Mouse (Mus musculus) thymus, postnatal 36 days (tissue): Measurements from ENCODE around the gene Rnf217.

ENCODE experiments used
- DNase-seq, 2 experiments: peaks; one replicate each; pipeline ENCODE4 v3.0.0; 2022; ENCODE audit warnings: mixed read lengths in 2 of 2

Gene Rnf217

DNA sequence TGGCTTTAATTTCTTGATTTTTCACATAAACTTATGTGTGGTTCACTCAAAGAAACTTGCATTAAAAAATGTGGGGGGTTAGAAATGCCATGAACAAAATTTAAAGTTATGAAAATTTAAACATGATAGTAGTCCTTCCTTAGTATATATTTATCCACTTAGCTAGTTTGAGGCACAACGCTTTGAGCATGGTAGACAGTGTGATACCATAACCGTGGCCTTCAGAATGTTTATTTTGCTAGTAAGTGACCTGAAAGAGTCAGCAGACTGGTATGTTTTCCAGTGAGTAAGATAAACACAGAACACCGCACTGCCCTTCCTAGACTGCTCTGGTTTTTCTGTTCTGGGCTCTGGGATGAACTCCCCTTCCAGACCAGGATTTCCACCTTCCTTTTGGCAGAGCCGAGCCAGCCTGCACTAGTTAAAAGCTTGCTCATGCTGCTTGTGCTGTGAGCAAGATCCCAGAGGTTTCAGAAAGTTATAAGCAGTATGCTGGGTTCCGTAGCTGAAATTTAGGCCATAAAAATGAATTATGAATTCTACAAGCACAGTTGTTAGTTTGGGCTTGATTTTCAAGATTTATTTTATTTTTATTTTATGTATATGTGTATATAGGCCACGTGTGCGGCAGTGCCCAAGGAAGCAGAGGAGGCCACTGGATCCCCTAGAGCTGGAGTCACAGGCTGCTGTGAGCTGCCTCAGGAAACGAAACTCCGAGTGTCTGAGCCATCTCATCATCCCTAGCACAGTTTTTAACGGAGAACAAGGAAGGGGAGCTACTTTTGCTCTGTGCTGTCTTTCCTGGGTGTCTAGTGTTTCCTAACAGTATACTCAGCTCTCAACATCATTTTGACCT lies 141.7 kb downstream of the Rnf217 start:
- DNase-seq, result no peak

DNA sequence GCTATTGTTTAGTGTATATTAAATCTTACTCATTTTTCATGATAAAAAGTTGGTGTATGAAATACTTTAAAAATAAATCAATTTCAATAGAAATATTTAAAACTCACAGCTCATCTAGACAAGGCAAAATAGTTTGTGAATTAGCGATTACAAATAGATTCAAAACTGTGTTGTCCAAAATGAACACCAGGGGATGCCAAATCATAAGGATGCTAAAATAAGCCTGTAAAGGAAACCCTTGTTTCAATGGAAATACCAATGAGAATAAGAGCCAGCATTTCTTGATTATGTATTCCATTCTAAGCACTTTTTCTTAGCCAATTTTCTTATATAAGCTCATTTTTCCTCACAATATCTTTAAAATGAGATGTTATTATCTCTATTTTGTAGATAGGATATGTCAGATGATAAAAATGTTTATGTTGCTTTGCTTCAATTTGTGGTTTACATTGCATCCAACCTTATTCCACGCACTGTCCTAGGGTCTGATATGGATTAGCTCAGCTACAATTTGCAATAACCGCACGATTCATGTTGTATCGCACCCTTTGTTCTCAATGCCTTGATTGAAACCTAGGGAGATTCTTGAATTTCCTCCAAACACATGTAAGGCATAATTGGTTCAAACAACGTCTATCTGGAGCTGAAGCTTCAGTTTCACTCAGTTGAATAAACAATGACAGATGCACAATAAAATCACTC lies 143.0 kb downstream of the Rnf217 start:
- DNase-seq, result no peak

DNA sequence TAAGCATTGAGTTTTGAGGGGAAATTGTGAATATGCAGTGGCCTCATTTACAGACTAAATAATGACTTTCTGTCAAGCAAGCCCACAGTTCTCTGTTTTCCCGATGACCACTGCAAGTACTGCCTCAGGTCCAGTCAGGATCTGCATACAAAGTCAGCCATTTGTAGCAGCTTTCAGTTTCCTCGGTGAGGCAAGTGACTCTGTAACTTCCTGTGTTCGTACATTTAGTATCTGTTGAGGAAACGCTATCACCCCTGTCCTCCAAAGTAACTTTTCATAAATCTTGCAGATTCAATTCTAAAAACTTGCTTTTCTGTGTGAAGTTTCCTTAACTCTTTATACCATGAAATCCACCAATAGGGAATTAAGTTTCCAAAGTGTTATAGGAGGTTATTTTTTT lies 143.6 kb downstream of the Rnf217 start:
- DNase-seq, result no peak

DNA sequence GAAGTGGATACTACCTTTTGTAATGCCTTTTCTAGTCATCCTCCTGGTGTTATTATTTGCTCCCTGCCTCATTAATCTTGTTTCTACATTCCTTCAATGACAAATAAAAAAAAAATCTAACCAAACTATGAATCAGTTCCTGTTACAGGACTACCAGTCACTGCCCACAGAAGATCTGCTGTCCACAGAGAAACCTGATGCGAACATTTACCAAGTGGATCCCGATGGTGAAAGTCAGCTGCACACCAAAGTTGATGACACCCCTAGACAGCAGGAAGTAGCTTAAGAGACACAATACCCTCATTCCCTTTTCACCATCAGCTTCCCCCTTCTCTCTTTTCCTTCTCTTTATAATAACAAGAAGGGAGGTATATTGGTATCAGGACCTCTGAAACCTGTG lies 145.9 kb downstream of the Rnf217 start:
- DNase-seq, result no peak

DNA sequence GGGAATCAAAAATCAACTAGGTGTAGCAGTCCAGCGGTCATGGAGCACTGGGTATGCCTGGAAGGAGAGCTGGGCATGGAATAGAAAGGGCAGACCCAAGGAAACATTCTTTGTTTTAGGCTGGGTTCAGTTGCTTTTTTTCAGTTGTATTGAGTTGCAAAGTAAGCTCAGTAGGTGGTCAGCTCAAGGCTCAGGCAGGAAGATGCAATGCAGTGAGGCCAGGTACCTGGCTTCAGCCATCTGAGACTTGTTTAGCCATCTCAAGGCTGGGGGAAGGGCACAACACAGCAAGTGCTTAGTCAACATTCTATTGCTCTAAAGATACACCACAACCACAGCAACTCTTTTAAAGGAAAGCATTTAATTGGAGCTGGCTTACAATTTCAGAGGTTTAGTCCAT lies 152.2 kb downstream of the Rnf217 start:
- DNase-seq, result no peak

DNA sequence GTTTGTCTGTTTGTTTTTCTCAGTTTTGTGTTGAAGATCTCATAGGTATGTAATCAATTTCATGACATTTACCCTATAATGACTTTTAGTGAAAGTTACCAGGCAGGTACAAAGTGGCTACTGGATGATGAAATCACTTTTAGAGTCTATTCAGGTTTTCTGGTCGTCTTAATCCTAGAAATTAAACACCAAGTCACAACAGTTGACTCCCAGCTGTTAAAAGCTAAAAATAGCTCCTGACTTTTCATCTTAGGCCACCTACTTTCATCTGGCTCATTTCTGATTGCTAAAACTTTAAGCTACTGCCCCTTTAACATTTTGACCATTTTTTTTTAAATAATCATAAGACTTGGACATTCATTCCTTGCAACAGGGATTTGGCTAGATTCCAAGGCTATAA lies 161.9 kb downstream of the Rnf217 start:
- DNase-seq, result no peak

DNA sequence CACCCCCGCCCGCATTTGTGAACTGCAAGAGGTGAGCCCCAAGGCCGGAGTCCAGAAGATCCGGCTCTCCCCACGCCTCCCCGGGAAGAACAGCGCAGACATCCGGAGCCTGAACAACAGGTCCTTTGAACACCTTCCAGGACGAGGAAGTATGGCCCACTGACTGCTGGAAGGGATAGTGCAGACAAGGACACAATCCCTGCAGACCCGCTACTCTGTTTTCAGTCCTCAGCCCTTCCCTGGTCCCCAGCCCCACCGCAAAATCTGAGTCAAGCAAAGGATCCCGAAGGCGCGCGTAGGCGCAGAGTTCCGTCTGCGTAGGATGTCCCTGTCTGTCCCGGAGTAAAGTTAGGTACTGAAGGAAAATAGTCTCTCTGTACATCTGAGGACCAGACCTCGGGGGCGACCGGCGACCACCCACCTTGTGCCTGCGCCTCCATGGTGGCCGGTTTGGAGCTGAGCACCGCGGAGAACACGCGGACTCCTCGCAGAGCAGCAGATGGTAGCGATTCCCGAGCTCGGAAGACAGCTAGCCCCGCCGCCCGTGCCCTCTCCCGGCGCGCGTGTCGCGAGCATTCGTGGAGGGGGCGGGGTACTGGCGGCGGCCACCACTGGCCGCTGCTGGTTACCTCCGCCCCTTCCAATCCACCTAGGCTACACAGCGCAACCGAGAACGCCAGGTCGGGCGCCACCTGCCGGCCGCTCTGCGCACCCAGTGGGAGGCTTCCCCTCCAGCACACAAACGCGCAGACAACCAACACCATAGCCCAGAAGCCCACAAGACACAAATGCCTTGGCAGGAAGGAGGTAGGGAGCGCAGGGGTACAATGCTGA lies 163.5 kb downstream of the Rnf217 start, which contains the start of gene Tpd52l1:
Gene Tpd52l1, minus strand, starts transcription at position 668 of the 834 bp plus-strand sequence.
- DNase-seq, result peak; percentile 33 to 36

DNA sequence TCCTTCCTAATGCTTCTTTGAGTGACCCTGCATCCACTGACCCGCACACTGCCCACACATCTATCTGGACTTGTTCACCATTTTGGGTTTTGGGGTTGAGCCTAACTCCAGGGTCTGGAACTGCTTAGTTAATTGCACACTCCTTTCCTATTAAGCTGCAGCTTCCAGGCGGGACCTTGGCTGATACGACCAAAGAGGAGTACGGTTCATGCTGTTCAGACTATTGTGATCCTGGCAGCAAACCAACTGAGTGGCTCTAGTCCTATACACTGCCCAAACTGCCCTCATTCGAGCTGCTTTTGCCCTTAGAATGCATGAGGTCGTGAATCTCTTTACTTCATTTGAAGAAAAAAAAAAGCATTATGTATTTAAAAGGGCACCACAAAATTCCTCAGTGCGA lies 164.8 kb downstream of the Rnf217 start:
- DNase-seq, result no peak
